Mouse (Mus musculus): ENCODE results near the gene Arhgef18. TPM values are rescaled to one million over a fixed set of nuclear protein-coding genes. Genes with fewer than 3 reads are reported as not detected.
A peak's percentile ranks its signal among the peaks of the same experiment; 100 is the strongest.

Arhgef18 gene
- 10 to 100 TPM in 1 of 2 experiments, 1 to 10 TPM in 1; 8.4 to 10.5 TPM for total RNA-seq (2021)
- long read RNA-seq, experiment 1, full-length matches to known transcripts, result 6 of 11 reads
- long read RNA-seq, experiment 1, partial matches to known transcripts, result 1 of 11 reads
- long read RNA-seq, experiment 1, other reads (novel, unspliced or antisense), result 4 of 11 reads
- long read RNA-seq, experiment 2, full-length matches to known transcripts, result 4 of 10 reads
- long read RNA-seq, experiment 2, partial matches to known transcripts, result 4 of 10 reads
- long read RNA-seq, experiment 2, other reads (novel, unspliced or antisense), result 2 of 10 reads

DNA sequence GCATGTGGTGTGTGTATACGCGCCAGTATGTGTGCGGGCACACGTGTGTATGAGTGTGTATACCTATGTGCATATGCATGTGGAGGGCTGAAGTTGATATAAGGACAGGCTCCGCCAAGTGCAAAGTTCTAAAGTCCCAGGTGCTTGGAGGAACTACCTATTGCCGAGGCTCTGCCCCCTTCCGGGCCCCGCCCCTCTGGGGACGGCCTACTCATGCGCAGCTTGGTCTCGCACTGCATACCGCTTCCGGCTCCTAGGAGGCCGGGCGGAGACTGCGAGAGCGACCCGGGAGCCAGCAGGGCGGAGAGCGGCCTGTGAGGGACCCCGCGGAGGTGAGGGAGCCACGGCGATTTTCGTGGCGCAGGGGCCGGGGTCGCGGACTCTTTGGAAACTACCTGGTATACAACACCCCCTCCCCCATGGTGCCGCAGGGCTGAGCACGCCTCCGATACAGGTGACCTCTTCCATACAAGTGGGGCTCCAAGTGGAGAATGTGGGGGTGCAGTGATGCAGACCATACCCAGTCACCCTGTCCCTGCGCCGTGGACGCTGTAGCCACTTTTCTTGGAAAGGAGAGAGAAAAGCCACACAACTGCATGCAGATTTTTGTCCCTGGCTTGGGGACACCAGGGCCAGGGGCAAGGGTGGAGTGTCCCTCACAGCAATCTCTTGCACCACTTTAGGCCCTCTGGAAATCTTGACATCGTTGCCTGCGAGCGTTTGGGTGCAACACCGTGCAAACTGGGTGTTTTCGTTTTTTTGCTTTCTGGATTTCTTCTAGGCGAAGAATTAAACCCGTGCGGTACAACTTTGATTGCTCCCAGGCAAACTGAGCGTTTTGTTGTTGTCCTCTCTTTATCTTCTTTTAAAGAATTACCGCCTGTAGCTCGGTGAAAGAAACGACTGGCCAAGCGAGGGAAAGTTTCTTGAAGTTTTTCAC lies at the start of gene Arhgef18:
Gene Arhgef18 (plus strand): TSS at position 236 of the 940 bp plus-strand sequence.
- peak; percentile 87 for DNase-seq (ENCODE audit: low spot score)

- DNase-seq (ENCODE audit: low spot score), result no peak
Observed at GRCm38 (mm10) chr8:3345337-3345736, 47.5 kb upstream of the Arhgef18 start.

GRCm38 (mm10) chr8:3346691-3347413 lies 46.0 kb upstream of the Arhgef18 start:
- no peak for DNase-seq (ENCODE audit: low spot score)

- peak; percentile 19 for DNase-seq (ENCODE audit: low spot score)
Observed at GRCm38 (mm10) chr8:3348142-3348823, 44.5 kb upstream of the Arhgef18 start.

DNA sequence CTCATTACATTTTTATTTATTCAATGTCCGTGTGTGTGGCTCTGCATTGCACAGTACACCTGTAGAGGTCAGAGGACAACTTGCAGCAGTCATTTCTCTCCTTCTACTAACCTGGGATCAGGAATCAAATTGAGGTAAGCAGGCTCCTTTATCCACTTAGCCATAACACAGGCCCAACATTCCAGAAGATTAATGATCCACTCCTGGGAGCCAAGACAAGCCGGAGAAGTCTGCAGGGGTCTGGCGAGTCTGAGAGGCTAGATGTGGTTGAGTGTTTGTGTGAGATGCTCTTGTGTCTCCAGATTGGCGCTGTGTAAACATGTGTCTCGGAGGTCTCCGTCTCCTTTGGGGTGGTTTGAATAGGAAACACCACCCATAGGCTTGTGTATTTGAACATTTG lies 42.1 kb upstream of the Arhgef18 start:
- DNase-seq (ENCODE audit: low spot score), result no peak

- DNase-seq (ENCODE audit: low spot score), result no peak
Observed at GRCm38 (mm10) chr8:3352715-3353114, 40.1 kb upstream of the Arhgef18 start.

- no peak for DNase-seq (ENCODE audit: low spot score)
Observed at GRCm38 (mm10) chr8:3353189-3353810, 39.5 kb upstream of the Arhgef18 start, which contains the start of gene A430078G23Rik. TSS of gene A430078G23Rik (plus strand) at chr8:3353415.

DNA sequence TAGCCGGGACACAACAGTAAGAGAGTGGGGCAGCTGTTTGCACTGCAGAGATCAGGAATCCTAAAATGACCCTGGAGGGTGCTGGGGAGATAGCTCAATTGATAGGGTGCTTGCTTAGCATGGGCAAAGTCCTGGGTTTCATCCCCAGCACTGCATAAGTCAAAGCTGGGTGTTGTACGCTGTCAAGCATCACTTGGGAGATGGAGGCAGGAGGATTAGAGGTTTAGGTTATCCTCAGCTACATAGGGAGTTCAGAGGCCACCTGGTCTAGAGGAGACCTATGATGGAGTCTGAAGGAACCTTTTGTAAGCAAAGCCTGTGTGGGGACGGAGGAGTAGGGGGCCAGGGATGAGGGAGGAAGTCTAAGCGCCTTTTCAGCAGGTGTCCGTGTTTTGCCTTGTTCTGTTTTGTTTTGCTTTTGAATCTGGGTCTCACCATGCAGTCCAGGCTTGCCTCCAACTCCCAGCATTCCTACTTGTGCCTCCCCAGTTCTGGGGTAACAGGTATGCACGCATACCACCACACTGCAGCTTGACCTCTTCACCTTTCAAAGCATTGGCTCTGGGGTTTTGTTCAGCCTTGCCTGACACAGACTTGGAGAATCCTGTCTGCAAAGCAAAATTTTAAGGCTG lies 38.9 kb upstream of the Arhgef18 start:
- no peak for DNase-seq (ENCODE audit: low spot score)

GRCm38 (mm10) chr8:3354443-3354812 lies 38.4 kb upstream of the Arhgef18 start:
- DNase-seq (ENCODE audit: low spot score), result no peak

GRCm38 (mm10) chr8:3355586-3355985 lies 37.2 kb upstream of the Arhgef18 start:
- no peak for DNase-seq (ENCODE audit: low spot score)

- peak; percentile 79 for DNase-seq (ENCODE audit: low spot score)
Observed at GRCm38 (mm10) chr8:3358060-3358459, 34.7 kb upstream of the Arhgef18 start.

GRCm38 (mm10) chr8:3367086-3367485 lies 25.7 kb upstream of the Arhgef18 start:
- no peak for DNase-seq (ENCODE audit: low spot score)

- no peak for DNase-seq (ENCODE audit: low spot score)
Observed at GRCm38 (mm10) chr8:3368091-3368490, 24.7 kb upstream of the Arhgef18 start.

DNA sequence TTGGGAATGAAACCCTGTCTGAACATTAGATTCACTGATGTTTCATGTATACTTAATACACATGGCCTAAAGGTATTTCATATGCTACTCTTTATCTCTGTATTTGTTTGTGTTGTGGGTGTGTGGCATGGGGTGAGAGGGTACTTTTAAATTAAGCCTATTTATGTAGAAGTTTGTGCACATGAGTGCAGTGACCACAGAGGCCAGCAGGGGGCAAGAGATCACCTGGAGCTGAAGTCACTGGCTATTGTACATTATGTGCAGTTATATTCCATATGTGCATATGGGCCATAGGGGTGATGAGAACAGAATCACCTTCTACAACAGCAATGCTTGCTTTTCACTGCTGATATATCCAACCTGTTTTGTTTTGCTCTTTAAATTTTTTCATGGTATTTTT lies 17.1 kb upstream of the Arhgef18 start:
- DNase-seq (ENCODE audit: low spot score), result no peak

DNA sequence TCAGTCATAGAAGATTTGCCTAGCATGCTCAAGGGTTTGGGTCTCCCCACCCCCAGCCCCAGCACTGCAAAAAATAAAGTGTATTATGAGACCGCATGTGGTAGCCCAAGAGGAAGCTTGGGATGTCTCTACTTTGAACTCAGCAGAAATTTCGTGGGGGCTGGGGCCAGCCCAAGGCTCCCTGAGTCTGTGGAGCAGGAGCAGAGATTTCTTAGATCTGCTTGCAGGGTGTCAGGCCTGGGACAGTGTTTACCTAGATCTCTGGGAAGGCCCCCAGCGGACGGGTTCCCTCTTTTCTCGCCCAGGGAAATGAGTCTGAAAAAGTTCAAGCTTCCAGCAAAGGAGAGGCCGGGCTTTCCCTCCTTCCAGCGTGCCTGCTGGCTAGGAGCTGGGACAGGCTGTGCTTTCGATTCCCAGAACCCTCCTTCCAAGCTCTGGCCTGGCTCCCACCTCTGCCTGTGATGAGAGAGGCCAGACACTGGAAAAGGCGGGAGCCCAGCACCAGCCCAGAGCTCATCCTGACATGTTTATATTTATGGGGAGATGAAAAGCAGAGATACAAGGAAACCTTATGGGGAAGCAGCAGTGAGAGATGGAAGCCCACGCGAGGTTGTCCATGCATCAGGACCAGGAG lies 16.0 kb upstream of the Arhgef18 start:
- DNase-seq (ENCODE audit: low spot score), result peak; percentile 64

DNA sequence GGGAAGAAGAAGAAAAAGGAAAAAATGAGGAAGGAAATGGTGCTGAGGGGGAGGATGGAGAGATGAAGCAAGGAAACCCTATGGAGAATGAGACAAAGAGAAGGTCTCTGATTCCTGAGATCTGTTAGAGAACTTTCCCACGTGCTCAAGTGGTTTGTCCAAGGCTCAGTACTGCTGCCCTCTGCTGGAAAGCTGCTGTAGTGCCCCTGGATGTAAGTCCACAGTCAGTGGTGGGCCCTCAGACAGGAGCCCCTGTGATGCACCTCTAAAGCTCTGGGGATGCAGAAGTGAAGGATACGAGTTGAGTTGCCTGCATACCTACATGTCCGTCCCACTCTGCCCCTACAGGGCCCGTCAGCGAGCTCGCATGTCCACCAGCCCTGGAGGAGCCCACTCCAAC lies 5.5 kb upstream of the Arhgef18 start:
- peak; percentile 62 for DNase-seq (ENCODE audit: low spot score)

DNA sequence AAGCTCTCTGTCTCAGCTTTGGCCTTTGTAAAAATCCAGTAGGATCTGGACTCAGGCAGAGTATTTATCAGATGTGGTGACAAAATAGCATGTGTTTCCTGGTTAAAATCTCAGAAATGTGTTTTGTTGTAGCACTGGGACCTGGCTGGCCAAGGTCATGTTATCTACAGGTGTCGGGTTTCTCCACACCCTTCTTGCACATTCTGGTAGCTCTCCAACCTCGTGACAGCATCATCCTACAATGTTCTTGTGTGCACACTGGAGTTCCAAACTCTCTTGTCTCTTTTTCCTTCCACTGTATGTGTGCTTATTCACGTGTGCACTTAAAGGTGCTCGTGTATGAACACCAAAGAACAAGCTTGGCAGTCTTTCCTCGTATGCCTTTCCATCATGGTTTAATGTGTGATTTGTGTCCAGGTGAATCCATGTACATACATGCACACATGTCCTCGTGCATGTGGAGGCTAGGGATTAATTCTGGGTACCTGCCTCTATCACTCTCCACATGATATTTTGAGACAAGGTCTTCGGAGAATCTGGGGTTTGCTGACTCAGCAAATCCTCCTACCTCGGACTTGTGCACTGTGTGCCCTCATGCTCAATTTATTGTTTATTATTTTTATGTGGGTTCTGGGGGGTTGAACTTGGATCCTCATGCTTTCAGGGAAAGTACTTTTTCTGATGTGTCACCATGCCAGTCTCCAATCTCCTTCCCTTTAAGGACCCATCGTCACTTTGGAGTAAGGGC lies 4.0 kb upstream of the Arhgef18 start:
- no peak for DNase-seq (ENCODE audit: low spot score)

DNA sequence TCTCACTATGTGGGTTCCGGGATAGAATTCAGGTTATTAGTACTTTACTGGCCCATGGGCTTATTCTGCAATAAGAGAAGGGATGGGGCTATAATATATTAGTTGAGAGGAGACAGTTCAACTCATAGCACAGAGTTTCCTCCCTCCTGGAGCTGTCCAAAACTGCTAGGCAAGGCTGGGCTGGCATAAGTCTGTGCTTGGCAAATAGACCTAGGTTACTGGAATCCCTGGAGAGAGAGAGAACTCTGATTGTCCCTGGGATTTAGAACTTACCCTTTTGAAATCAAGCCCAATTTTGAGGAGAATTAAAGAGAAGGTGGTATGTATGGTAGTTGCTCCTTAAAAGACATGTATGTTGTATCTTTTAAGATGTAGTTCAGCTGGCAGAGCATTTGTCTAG lies 3.3 kb upstream of the Arhgef18 start:
- DNase-seq (ENCODE audit: low spot score), result no peak

GRCm38 (mm10) chr8:3392293-3392692 lies 513 bp upstream of the Arhgef18 start:
- DNase-seq (ENCODE audit: low spot score), result no peak
